Mouse (Mus musculus) stomach, embryonic 16.5 days (tissue): Measurements from ENCODE around the gene Tctex1d4. TPM values are rescaled to one million over a fixed set of nuclear protein-coding genes. Genes with fewer than 3 reads are reported as not detected.

Experiments used
- ATAC-seq: fragments of 200-750 bp; cut with Nextera tagmentation; 2 replicates; pipeline ENCODE4 v1.8.0; 2017; ENCODE audit warnings: moderate number of reproducible peaks, moderate TSS enrichment; ENCODE audit not compliant: insufficient read depth, low FRiP score
- H3K27ac ChIP-seq: fragments of 300-500 bp; sonication (generic); 2 replicates; pipeline ENCODE4 v1.5.1; 2014; ENCODE audit warnings: low read length
- H3K27me3 ChIP-seq: fragments of 300-500 bp; sonication (generic); 2 replicates; pipeline ENCODE4 v1.6.1; 2014; ENCODE audit warnings: low read length, control low read depth, mixed read lengths; ENCODE audit not compliant: control insufficient read depth, insufficient read depth
- H3K36me3 ChIP-seq: fragments of 300-500 bp; sonication (generic); 2 replicates; pipeline ENCODE4 v1.6.1; 2014; ENCODE audit warnings: low read length; ENCODE audit not compliant: control insufficient read depth, insufficient read depth
- H3K4me1 ChIP-seq: fragments of 300-500 bp; sonication (generic); 2 replicates; pipeline ENCODE4 v1.6.1; 2014; ENCODE audit warnings: low read length, control low read depth, mixed read lengths; ENCODE audit not compliant: control insufficient read depth, insufficient read depth
- H3K4me2 ChIP-seq: fragments of 300-500 bp; sonication (generic); 2 replicates; pipeline ENCODE4 v1.6.1; 2014; ENCODE audit warnings: low read depth, low read length, mixed read lengths
- H3K4me3 ChIP-seq: fragments of 300-500 bp; sonication (generic); replicated peaks from 2 replicates; pipeline ENCODE4 v1.5.1; 2014; ENCODE audit warnings: mild to moderate bottlenecking, low read length
- H3K9ac ChIP-seq: fragments of 300-500 bp; sonication (generic); 2 replicates; pipeline ENCODE4 v1.6.1; 2014; ENCODE audit warnings: low read length
- H3K9me3 ChIP-seq: fragments of 300-500 bp; sonication (generic); replicated peaks from 2 replicates; pipeline ENCODE4 v1.6.1; 2016; ENCODE audit warnings: low read length, control low read depth; ENCODE audit not compliant: control insufficient read depth
- WGBS: fragments of 180-500 bp; shearing (Covaris S2); extraction: QIAGEN DNeasy Blood & Tissue Kit; methylation state at CpG from one replicate; pipeline ENCODE4 v1.1.7; 2014; 5-methylcytosine and 5-hydroxymethylcytosine counted together
- polyA plus RNA-seq: library from polyadenylated mRNA; unstranded; fragments of >200 nt; fragmentation: Nextera tagmentation; extraction: Ambion mirVana; gene quantifications from 2 replicates; pipeline ENCODE4 v1.2.1, GENCODE M21; 2015

Gene Tctex1d4
- polyA plus RNA-seq, 1 experiment from 2014 or later, result 0.22 TPM

DNA sequence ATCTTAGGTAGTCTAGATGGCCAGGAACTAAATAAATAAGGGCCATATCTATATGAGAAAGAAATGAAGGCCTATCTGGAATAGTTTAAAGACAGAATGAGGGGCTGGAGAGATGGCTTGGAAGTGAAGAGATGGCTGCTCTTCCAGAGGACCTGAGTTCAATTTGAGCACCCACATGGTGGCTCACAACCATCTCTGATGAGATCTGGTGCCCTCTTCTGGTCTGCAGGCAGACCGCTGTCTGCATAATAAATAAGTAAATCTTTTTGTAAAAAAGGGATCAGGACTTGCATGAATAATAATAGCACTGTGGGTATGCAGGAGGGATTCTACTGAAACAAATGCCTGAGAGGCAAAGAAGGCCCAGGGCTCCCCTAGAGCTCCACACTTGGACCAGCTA lies 13.4 kb upstream of the Tctex1d4 start:
- Histone ChIP-seq H3K4me3 (no peak overlapping the region), H3K27ac (no peak overlapping the region), H3K9ac (no peak overlapping the region), H3K9me3 (no peaks in the 10 kb centered on the region), H3K4me1 (no peaks in the 10 kb centered on the region), H3K4me2 (no peak overlapping the region), H3K36me3 (no peaks in the 10 kb centered on the region), H3K27me3 (no peaks in the 10 kb centered on the region)
- WGBS, result 86% methylated on average over 1 of the region's 1 CpGs
- no peak for ATAC-seq

DNA sequence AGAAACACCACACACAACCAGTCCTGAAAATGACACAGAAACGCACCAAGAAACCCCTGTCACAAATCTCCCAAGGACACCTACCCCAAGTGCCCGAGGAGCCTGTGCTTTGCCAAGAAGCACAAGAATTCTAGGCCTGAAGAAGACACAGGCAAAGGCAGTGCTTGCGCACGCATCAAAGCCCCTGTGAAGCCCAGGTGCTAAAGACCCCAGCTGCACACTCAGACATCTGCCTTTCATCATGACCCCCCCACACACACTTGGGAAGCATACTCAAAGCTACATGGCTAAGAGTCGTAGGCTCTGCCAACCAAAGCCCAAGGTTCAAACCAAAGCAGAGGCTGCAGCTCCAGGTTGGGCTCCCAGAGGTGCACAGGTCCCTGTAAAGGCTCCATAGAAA lies 11.0 kb upstream of the Tctex1d4 start:
- no peaks in the 10 kb centered on the region for H3K9me3 ChIP-seq
- ATAC-seq, result no peak
- H3K36me3 ChIP-seq, result no peaks in the 10 kb centered on the region
- 83% methylated on average over 5 of the region's 5 CpGs for WGBS
- no peak overlapping the region for H3K27ac ChIP-seq
- no peaks in the 10 kb centered on the region for H3K27me3 ChIP-seq
- no peak overlapping the region for H3K9ac ChIP-seq
- H3K4me2 ChIP-seq, result no peak overlapping the region
- peaks cover 5% of the 10 kb centered on the region for H3K4me1 ChIP-seq
- no peak overlapping the region for H3K4me3 ChIP-seq

GRCm38 (mm10) chr4:117117931-117118330 lies 8.7 kb upstream of the Tctex1d4 start:
- no peak for ATAC-seq
- H3K4me1 ChIP-seq, result peaks cover 15% of the 10 kb centered on the region
- no peaks in the 10 kb centered on the region for H3K27me3 ChIP-seq
- H3K9ac ChIP-seq, result no peak overlapping the region
- no peaks in the 10 kb centered on the region for H3K9me3 ChIP-seq
- H3K4me3 ChIP-seq, result no peak overlapping the region
- WGBS, result 90% methylated on average over 7 of the region's 7 CpGs
- no peaks in the 10 kb centered on the region for H3K36me3 ChIP-seq
- no peak overlapping the region for H3K27ac ChIP-seq
- no peak overlapping the region for H3K4me2 ChIP-seq

DNA sequence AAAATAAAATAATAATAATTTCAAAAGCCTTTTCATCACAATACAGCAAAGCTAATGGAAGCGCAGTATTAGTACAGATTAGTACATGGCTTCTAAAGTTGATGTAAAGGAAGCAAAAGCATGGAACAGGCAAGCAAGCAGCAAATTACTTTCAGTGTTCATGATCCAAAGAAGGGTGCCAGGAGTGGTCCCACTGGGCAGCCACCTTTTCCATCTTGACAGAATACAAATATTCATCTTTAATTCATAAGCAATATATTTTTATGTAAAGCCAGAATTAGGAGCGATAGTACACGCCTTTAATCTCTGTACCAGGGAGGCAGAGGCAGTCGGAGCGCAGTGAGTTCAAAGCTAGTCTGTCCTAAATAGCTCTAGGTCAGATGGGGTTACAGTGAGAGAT lies 7.0 kb upstream of the Tctex1d4 start:
- WGBS, result 73% methylated on average over 5 of the region's 5 CpGs
- Histone ChIP-seq H3K4me1 (peaks cover 17% of the 10 kb centered on the region), H3K27me3 (no peaks in the 10 kb centered on the region), H3K9ac (peak overlapping the region; percentile 66), H3K4me2 (peak overlapping the region; percentile 77), H3K9me3 (no peaks in the 10 kb centered on the region), H3K4me3 (peak overlapping the region; percentile 68), H3K36me3 (no peaks in the 10 kb centered on the region), H3K27ac (peak overlapping the region; percentile 92)
- ATAC-seq, result no peak

DNA sequence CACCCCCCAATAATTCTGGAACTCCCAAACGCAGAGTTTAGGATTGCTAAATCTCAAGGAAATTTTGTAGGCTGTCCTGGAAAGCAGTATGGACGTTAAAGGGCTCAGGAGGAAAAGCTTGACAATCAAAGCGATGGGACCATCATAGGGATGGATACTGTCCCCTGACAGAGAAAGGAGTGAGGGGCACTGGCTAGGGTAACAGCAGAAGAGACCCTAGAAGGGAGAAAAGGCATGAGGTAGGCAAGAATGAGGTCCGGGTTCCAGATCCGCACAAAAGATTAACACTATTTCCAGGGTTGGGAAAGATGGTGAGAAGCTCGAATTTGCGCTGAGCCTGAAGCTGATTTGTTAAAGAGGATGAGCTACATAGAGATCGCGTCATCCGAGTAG lies 6.5 kb upstream of the Tctex1d4 start:
- Histone ChIP-seq H3K4me1 (peaks cover 21% of the 10 kb centered on the region), H3K27me3 (no peaks in the 10 kb centered on the region), H3K4me2 (peak overlapping the region; percentile 77), H3K36me3 (no peaks in the 10 kb centered on the region), H3K4me3 (peak overlapping the region; percentile 68), H3K27ac (peak overlapping the region; percentile 92), H3K9ac (peak overlapping the region; percentile 66), H3K9me3 (no peaks in the 10 kb centered on the region)
- WGBS, result 3% methylated on average over 10 of the region's 10 CpGs
- peak; percentile 1; the same call in 1 of the 2 replicates for ATAC-seq

DNA sequence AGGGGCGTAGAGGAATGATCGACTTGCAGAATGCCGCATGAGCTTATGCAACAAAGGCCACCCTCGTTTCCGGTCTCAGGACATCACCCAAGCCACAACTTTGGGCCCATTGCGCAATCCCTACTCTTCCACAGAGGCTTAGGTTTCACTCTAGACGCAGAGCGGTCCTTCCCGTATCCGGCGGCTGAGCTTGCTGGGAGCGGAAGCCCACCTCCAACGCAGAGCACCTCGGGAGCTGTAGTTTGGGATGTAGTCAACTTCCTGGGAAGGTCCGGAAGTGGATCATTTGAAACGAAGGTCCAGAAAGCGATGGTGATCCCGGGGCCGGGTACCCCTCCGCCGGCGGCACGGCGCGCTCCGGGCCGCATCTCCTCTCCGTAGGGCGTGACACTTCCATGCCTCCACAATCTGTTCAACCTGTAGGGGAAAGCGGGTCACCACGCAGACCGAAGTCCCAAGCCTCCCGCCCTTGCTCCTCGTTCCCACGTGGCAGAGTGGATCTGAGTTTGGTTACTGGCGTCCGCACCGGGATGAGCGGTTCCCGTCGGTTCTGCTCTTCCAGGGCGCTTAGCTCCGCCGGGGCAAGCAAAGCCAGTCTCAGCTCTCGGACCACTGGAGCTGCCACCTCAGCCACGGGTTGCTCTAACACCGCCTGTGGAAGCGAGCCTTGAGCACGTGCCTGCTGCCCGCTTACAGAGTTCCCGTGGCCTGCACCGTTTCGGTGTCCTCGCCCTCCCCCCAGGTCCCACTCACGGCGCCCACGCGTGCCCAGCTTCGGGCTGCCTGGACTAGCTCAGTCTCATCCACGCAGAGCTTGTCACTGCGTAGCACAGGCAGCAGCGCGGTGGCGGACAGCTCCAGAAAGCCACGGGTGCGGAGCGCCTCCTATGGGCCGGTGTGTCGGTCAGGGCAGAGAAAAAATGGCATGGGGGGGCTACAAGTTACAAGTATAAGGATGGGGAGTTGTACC lies 5.9 kb upstream of the Tctex1d4 start:
- H3K4me1 ChIP-seq, result peaks cover 28% of the 10 kb centered on the region
- WGBS, result under 1% methylated on average over 69 of the region's 69 CpGs

DNA sequence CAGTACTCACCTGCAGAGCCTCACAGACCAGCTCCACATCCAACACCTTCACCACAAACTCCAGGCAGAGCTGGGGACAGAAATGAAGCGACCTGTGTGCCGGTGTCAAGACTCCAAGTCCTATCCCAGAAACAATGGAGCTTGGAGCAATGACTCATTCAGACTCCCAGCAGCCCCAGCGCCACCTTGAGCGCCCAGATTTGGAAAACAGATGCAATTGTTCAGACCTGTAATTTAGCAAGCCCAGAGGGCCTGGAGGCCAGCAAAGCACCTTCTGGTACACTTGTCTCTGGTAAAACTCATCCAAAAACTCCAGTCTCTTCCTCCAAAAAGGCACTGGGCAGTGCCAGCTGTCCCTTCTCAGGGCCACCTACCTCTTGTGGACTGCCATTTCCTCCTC lies 4.4 kb upstream of the Tctex1d4 start:
- WGBS, result 75% methylated on average over 4 of the region's 4 CpGs
- no peak for ATAC-seq
- Histone ChIP-seq H3K4me2 (no peak overlapping the region), H3K36me3 (no peaks in the 10 kb centered on the region), H3K27me3 (no peaks in the 10 kb centered on the region), H3K4me1 (peaks cover 37% of the 10 kb centered on the region), H3K4me3 (no peak overlapping the region), H3K9ac (no peak overlapping the region), H3K27ac (peak overlapping the region; percentile 31; the same call in 1 of the 2 replicates), H3K9me3 (no peaks in the 10 kb centered on the region)

More for the DNA sequence above, 5.9 kb upstream of the Tctex1d4 start:
- Histone ChIP-seq H3K4me2 (peak overlapping the region; percentile 93), H3K9me3 (no peaks in the 10 kb centered on the region), H3K27me3 (no peaks in the 10 kb centered on the region), H3K36me3 (no peaks in the 10 kb centered on the region), H3K9ac (peak overlapping the region; percentile 75), H3K4me3 (peak overlapping the region; percentile 68), H3K27ac (peak overlapping the region; percentile 92)
- ATAC-seq, result peak; percentile 95

GRCm38 (mm10) chr4:117123546-117124217 lies 2.9 kb upstream of the Tctex1d4 start:
- Histone ChIP-seq H3K36me3 (peaks cover 5% of the 10 kb centered on the region; the same call in 1 of the 2 replicates), H3K9ac (no peak overlapping the region), H3K9me3 (no peaks in the 10 kb centered on the region), H3K4me1 (peaks cover 37% of the 10 kb centered on the region), H3K4me2 (no peak overlapping the region), H3K27me3 (no peaks in the 10 kb centered on the region), H3K27ac (no peak overlapping the region), H3K4me3 (no peak overlapping the region)
- no peak for ATAC-seq
- WGBS, result 72% methylated on average over 7 of the region's 9 CpGs

DNA sequence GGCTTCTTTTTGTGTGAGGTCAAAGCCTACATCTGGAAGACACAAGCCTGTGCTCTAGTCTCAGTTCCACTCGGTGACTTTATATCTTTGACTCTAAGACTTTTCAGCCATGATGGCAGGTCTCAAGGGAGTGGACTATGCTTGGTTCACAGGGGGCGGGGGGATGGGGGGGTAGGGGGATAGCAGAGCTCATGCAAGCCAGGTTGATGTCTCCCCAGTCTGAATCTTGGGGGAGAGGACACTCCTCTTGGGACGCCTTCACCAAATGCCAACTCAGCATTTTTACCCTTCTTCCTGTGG lies 2.4 kb upstream of the Tctex1d4 start:
- Histone ChIP-seq H3K4me2 (0 out of 2 replicates have a peak overlapping the region, but pooled peaks have one; percentile 39), H3K36me3 (peaks cover 7% of the 10 kb centered on the region; the same call in 1 of the 2 replicates), H3K9ac (peak overlapping the region; percentile 72; the same call in 1 of the 2 replicates), H3K4me3 (no peak overlapping the region), H3K27me3 (no peaks in the 10 kb centered on the region), H3K4me1 (peaks cover 37% of the 10 kb centered on the region), H3K9me3 (no peaks in the 10 kb centered on the region), H3K27ac (peak overlapping the region; percentile 94)
- ATAC-seq, result no peak
- WGBS, result 69% methylated on average over 3 of the region's 3 CpGs
